Mouse (Mus musculus) kidney, embryonic 14.5 days (tissue): ENCODE measurements at regions not wholly inside any gene's neighbourhood (a gene's known extent, or its start where the extent isn't known, plus 50 kb on each side); places are given as distances from the start of the nearest gene placed in this dataset.

Experiments
- ATAC-seq: fragments of 200-750 bp; cut with Nextera tagmentation; 2 replicates; pipeline ENCODE4 v1.8.0; 2017; ENCODE audit warnings: moderate number of reproducible peaks, mild to moderate bottlenecking, moderate TSS enrichment, moderate library complexity; ENCODE audit not compliant: low FRiP score, low TSS enrichment
- H3K27ac ChIP-seq: fragments of 300-500 bp; sonication (generic); 2 replicates; pipeline ENCODE4 v1.5.1; 2014; ENCODE audit warnings: low read depth, mild to moderate bottlenecking, low read length, moderate library complexity, mixed read lengths
- H3K27me3 ChIP-seq: fragments of 300-500 bp; sonication (generic); 2 replicates; pipeline ENCODE4 v1.6.1; 2014; ENCODE audit warnings: mild to moderate bottlenecking, low read length; ENCODE audit not compliant: control insufficient read depth, insufficient read depth
- H3K36me3 ChIP-seq: fragments of 300-500 bp; sonication (generic); 2 replicates; pipeline ENCODE4 v1.6.1; 2014; ENCODE audit warnings: low read length, mixed read lengths; ENCODE audit not compliant: control insufficient read depth, insufficient read depth
- H3K4me1 ChIP-seq: fragments of 300-500 bp; sonication (generic); 2 replicates; pipeline ENCODE4 v1.6.1; 2014; ENCODE audit warnings: low read length, mixed read lengths; ENCODE audit not compliant: control insufficient read depth, insufficient read depth
- H3K4me2 ChIP-seq: fragments of 300-500 bp; sonication (generic); replicated peaks from 2 replicates; pipeline ENCODE4 v1.6.1; 2014; ENCODE audit warnings: low read depth, mild to moderate bottlenecking, low read length
- H3K4me3 ChIP-seq: fragments of 300-500 bp; sonication (generic); 2 replicates; pipeline ENCODE4 v1.5.1; 2014; ENCODE audit warnings: mild to moderate bottlenecking, low read length
- H3K9ac ChIP-seq: fragments of 300-500 bp; sonication (generic); 2 replicates; pipeline ENCODE4 v1.6.1; 2014; ENCODE audit warnings: low read depth, mild to moderate bottlenecking, low read length, moderate library complexity
- H3K9me3 ChIP-seq: fragments of 300-500 bp; sonication (generic); 2 replicates; pipeline ENCODE4 v1.6.1; 2016; ENCODE audit warnings: low read length; ENCODE audit not compliant: control insufficient read depth
- WGBS: fragments of 180-500 bp; shearing (Covaris S2); extraction: QIAGEN DNeasy Blood & Tissue Kit; methylation state at CpG from one replicate; pipeline ENCODE4 v1.1.7; 2014; 5-methylcytosine and 5-hydroxymethylcytosine counted together

DNA sequence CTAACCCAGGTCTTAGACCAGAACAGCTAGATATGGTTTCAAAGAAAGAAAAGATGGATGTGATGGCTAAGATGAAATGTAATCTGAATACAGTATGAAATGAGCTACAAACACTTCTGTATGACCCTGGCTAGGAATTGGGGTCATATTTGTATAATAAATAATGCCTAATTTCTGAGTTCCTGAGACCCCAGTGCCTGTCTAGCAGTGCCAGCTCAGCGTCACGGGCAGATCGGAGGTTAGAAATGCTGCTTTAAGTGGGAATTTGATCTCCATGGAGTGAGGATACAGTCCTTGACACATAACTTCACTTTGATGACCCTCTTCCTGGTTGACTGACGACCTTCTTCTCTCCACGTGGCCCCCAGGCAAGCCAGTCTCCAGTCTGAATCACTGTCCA lies 105.7 kb upstream of the Daam1 start:
- WGBS: 34% methylated on average over 5 of the region's 5 CpGs
- no peak overlapping the region for H3K4me2 ChIP-seq

DNA sequence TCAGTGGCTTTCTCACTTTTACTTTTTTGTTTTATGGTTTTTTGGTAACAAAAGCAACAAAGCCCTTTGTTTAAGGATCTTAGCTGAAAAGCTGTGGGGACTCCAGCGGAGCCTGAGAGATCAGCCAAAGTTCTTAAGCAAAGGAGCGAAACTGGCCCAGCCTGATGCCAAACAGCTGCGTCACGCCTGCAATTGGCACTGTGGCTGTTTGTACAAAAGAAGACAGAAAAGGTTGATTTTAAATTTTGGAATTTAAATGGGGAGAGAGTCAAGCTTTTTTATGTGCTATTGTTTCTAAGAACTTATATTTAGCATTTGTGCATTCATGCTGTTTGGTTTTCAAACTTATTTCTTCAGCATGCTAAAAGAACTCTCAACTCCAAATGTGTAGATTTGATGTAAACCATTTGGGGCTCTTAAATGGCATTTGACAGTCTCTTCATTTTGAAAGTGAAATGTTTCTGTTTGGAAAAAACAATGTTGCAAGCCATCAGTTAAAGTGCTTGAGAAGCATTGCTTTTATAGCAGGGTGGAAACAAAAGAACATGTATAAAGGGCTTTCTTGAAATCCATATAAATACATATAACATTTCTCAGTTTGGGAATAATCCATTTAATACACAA lies 105.1 kb upstream of the Daam1 start:
- H3K27ac ChIP-seq: no peak overlapping the region
- ATAC-seq: no peak
- H3K4me1 ChIP-seq: no peaks in the 10 kb centered on the region
- WGBS: 67% methylated on average over 4 of the region's 4 CpGs
- no peak overlapping the region for H3K4me3 ChIP-seq
- no peak overlapping the region for H3K4me2 ChIP-seq
- no peaks in the 10 kb centered on the region for H3K36me3 ChIP-seq
- no peak overlapping the region for H3K9ac ChIP-seq
- H3K9me3 ChIP-seq: no peaks in the 10 kb centered on the region
- no peaks in the 10 kb centered on the region for H3K27me3 ChIP-seq

More for the DNA sequence above, 105.7 kb upstream of the Daam1 start:
- Histone ChIP-seq H3K36me3 (no peaks in the 10 kb centered on the region), H3K4me1 (no peaks in the 10 kb centered on the region), H3K27ac (no peak overlapping the region), H3K4me3 (no peak overlapping the region), H3K9me3 (no peaks in the 10 kb centered on the region), H3K9ac (no peak overlapping the region), H3K27me3 (no peaks in the 10 kb centered on the region)
- ATAC-seq: no peak

DNA sequence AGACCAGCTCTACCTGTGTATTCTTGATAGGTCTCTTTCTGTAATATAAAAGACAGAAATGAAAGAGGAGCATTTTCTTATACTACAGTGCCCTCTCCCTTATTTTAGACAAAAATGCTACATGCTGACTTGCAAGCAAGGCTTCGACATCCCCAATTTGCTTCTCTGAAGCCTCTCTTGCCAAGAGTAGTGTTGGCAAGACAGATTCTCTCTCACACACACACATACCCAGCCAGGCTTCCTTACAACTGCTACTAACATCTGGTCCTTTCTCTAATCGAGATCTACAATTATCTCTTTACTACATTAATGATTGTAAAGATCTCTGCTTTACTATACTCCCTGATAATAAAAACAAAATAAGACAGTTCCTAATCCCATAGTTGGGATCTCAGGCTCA lies 87.5 kb upstream of the Daam1 start:
- H3K36me3 ChIP-seq: no peaks in the 10 kb centered on the region
- ATAC-seq: no peak
- no peak overlapping the region for H3K4me3 ChIP-seq
- no peaks in the 10 kb centered on the region for H3K27me3 ChIP-seq
- no peaks in the 10 kb centered on the region for H3K9me3 ChIP-seq
- peaks cover 2% of the 10 kb centered on the region for H3K4me1 ChIP-seq
- no peak overlapping the region for H3K4me2 ChIP-seq
- no peak overlapping the region for H3K27ac ChIP-seq
- no peak overlapping the region for H3K9ac ChIP-seq
- 86% methylated on average over 2 of the region's 2 CpGs for WGBS

DNA sequence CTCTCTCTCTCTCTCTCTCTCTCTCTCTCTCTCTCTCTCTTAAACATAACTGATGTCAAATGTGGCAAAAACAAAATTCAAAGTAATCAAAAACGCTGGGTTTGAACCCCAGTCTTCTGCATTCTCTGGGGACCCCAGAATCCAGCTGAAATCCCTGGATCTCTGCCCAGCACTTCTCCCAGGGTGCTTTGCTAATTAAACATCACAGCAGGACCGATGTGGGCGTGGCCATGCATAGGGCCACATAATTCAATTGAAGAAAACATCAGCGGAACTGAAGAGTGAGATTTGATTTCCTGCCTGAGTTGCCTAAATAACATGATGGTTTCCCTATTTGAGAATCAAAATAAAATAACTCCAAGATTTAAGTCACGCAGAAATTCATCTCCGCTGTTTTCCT lies 84.9 kb upstream of the Daam1 start:
- Histone ChIP-seq H3K9me3 (no peaks in the 10 kb centered on the region), H3K36me3 (no peaks in the 10 kb centered on the region), H3K4me3 (no peak overlapping the region), H3K9ac (no peak overlapping the region), H3K27me3 (no peaks in the 10 kb centered on the region), H3K4me2 (no peak overlapping the region), H3K27ac (no peak overlapping the region; the same call in 1 of the 2 replicates), H3K4me1 (peaks cover 4% of the 10 kb centered on the region)
- 54% methylated on average over 6 of the region's 6 CpGs for WGBS
- no peak for ATAC-seq

DNA sequence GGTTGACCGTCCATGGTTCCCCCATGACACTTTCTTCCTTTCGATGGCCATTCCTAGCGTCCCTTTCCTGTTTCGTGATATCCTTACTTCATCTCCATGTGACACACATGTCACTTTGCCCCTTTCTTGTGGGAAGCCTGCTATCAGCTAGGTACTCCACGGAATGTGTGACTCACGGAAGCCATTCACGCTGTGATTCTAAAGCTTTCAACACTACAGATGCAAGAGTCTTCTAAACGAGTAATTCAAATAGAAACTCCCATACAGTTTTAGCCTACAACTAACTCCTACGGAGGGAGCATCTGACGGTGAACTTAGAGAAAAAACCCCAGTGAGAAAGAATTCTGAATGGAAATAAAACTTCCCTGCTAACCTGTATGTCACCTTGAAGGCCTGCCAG lies 83.5 kb upstream of the Daam1 start:
- Histone ChIP-seq H3K4me2 (no peak overlapping the region), H3K36me3 (no peaks in the 10 kb centered on the region), H3K4me1 (peaks cover 4% of the 10 kb centered on the region), H3K27ac (peak overlapping the region; percentile 79; the same call in 1 of the 2 replicates), H3K9ac (no peak overlapping the region), H3K27me3 (no peaks in the 10 kb centered on the region), H3K9me3 (no peaks in the 10 kb centered on the region), H3K4me3 (no peak overlapping the region)
- ATAC-seq: no peak
- 79% methylated on average over 10 of the region's 10 CpGs for WGBS

DNA sequence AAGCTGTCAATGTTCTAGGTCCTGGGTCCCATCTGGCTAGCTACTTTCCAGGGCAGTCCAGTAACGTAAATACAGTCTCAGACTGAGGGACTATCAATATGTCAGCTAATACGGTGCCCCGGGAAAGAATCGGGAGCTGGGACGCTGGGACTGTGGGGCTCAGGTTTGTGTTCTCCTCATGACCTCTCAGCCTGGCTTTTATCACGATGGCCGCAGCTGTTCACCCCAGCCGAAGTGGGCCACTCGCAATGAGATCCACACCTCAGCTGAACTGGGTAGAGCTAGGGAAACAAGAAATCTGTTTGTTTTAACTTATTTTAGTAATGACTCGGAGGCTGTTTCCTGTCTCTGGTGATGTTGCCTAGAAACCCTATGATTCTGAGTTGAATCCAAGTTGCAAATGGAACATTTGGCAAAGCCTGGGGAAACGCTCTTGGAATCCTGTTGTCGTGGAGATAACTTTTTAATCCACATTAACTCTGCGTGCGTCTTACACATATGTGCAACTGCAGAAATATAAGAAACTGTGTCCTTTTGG lies 83.0 kb upstream of the Daam1 start:
- Histone ChIP-seq H3K9ac (no peak overlapping the region), H3K27ac (peak overlapping the region; percentile 79), H3K4me2 (no peak overlapping the region), H3K4me3 (no peak overlapping the region), H3K9me3 (no peaks in the 10 kb centered on the region), H3K27me3 (no peaks in the 10 kb centered on the region), H3K4me1 (peaks cover 4% of the 10 kb centered on the region), H3K36me3 (no peaks in the 10 kb centered on the region)
- ATAC-seq: peak; percentile 47
- WGBS: 41% methylated on average over 14 of the region's 14 CpGs

DNA sequence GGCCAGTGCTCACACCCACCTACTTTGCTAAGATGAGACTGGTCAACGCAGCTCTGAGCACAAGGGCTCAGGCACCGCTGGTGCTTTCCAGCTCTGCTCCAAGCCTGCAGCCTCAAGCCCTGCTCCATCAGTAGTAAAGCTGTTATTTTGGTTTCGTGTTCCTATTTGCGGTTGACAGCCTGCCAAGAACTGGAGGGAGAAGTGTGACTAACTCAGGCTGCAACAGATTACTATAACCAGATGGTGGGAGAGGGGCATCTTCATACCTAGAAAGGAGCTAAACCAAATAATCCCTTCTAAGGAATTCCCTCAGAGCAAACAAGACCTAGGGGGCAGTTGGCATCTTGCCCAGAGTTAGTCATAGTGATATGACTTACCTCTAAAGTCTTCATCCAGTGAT lies 82.1 kb upstream of the Daam1 start:
- Histone ChIP-seq H3K9me3 (no peaks in the 10 kb centered on the region), H3K4me2 (no peak overlapping the region), H3K27ac (peak overlapping the region; percentile 79), H3K36me3 (no peaks in the 10 kb centered on the region), H3K4me1 (peaks cover 4% of the 10 kb centered on the region), H3K9ac (no peak overlapping the region), H3K27me3 (no peaks in the 10 kb centered on the region), H3K4me3 (no peak overlapping the region)
- peak; percentile 78 for ATAC-seq
- WGBS: 29% methylated on average over 4 of the region's 4 CpGs

DNA sequence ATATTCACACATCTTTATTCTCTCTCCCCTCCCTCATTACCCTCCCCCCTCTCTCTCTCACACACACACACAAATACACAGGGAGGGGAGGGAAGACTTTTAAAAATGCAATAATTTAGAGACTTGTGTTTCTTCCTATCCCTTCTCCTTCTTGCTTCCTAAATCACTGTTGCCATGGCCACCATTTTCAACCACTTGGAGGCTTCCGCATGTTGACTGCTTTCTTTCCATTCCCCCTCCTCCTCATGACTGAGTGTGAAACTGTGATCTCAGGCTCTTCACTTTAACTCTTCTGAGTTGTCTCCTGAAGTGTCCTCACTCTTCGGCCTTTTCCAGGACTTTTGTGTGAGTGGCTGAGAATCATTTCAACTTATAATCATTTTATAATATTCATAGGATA lies 81.2 kb upstream of the Daam1 start:
- no peak for ATAC-seq
- 84% methylated on average over 2 of the region's 2 CpGs for WGBS
- H3K36me3 ChIP-seq: no peaks in the 10 kb centered on the region
- H3K9ac ChIP-seq: no peak overlapping the region
- no peaks in the 10 kb centered on the region for H3K9me3 ChIP-seq
- no peaks in the 10 kb centered on the region for H3K27me3 ChIP-seq
- H3K27ac ChIP-seq: no peak overlapping the region
- H3K4me1 ChIP-seq: peaks cover 4% of the 10 kb centered on the region
- no peak overlapping the region for H3K4me2 ChIP-seq
- H3K4me3 ChIP-seq: no peak overlapping the region

DNA sequence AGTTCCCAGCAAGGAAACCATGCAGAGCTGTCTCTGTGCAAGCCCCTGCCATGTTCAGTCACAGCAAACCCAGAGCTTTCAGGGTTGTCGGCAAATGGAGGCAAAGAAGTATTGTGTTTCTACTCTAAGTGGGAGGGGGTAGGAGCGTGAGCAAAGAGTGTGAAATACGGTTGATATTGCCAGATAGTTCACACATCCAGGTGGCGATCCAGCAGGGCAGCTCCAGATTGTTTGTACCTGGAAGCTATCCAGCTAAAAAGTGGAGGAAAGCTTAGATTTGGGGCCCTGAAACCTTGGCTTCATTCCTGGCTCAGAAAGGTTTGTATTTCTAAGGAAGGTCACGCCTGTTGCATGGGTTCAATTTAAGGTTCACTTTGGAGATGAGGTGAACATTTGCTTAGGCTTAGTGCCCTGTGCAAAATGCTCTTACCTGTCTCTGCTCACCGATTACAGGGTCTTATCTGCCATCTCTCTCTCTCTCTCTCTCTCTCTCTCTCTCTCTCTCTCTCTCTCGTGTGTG lies 78.1 kb upstream of the Daam1 start:
- Histone ChIP-seq H3K9me3 (no peaks in the 10 kb centered on the region), H3K4me2 (no peak overlapping the region), H3K27me3 (no peaks in the 10 kb centered on the region), H3K9ac (no peak overlapping the region), H3K27ac (no peak overlapping the region), H3K36me3 (no peaks in the 10 kb centered on the region), H3K4me1 (peaks cover 4% of the 10 kb centered on the region), H3K4me3 (no peak overlapping the region)
- no peak for ATAC-seq
- WGBS: 34% methylated on average over 7 of the region's 7 CpGs
